Mouse (Mus musculus) regulatory T cell (primary cell): ENCODE measurements around the gene Fam163b.

Experiments used
- in situ Hi-C: fragments of 300-600 bp; cut with MboI, MseI; formaldehyde crosslinking; loops from one replicate; pipeline ENCODE4 v1.15.1; 2025; ENCODE audit warnings: high pct_unique_total_duplicates

Fam163b gene

GRCm38 (mm10) chr2:27136336-27136735 lies 6.0 kb downstream of the Fam163b start:
- in situ Hi-C loops: no loop called here

- in situ Hi-C loops: no loop called here
Measured at GRCm38 (mm10) chr2:27135935-27136334, 6.4 kb downstream of the Fam163b start.

GRCm38 (mm10) chr2:27128990-27129389 lies 13.3 kb downstream of the Fam163b start:
- in situ Hi-C loops: no loop called here

GRCm38 (mm10) chr2:27126496-27126895 lies 15.8 kb downstream of the Fam163b start:
- in situ Hi-C loops: no loop called here

GRCm38 (mm10) chr2:27125979-27126378 lies 16.3 kb downstream of the Fam163b start:
- in situ Hi-C loops: no loop called here

GRCm38 (mm10) chr2:27123121-27123520 lies 19.2 kb downstream of the Fam163b start:
- in situ Hi-C loops: no loop called here

GRCm38 (mm10) chr2:27122578-27122977 lies 19.7 kb downstream of the Fam163b start:
- in situ Hi-C loops: no loop called here

- in situ Hi-C loops: no loop called here
Measured at GRCm38 (mm10) chr2:27121626-27122355, 20.5 kb downstream of the Fam163b start.

GRCm38 (mm10) chr2:27120241-27120641 lies 22.1 kb downstream of the Fam163b start:
- in situ Hi-C loops: no loop called here

GRCm38 (mm10) chr2:27119766-27120165 lies 22.5 kb downstream of the Fam163b start:
- in situ Hi-C loops: no loop called here

GRCm38 (mm10) chr2:27118452-27118851 lies 23.8 kb downstream of the Fam163b start:
- in situ Hi-C loops: no loop called here

- in situ Hi-C loops: no loop called here
Measured at GRCm38 (mm10) chr2:27114169-27114568, 28.1 kb downstream of the Fam163b start.

GRCm38 (mm10) chr2:27112585-27112984 lies 29.7 kb downstream of the Fam163b start:
- in situ Hi-C loops: no loop called here

- in situ Hi-C loops: no loop called here
Measured at GRCm38 (mm10) chr2:27109052-27109451, 33.2 kb downstream of the Fam163b start.

GRCm38 (mm10) chr2:27108144-27108543 lies 34.1 kb downstream of the Fam163b start:
- in situ Hi-C loops: no loop called here

GRCm38 (mm10) chr2:27106816-27107215 lies 35.5 kb downstream of the Fam163b start:
- in situ Hi-C loops: no loop called here

GRCm38 (mm10) chr2:27103554-27103953 lies 38.7 kb downstream of the Fam163b start:
- in situ Hi-C loops: no loop called here

GRCm38 (mm10) chr2:27097776-27098175 lies 44.5 kb downstream of the Fam163b start:
- in situ Hi-C loops: no loop called here

GRCm38 (mm10) chr2:27097241-27097656 lies 45.0 kb downstream of the Fam163b start:
- in situ Hi-C loops: no loop called here

- in situ Hi-C loops: no loop called here
Measured at GRCm38 (mm10) chr2:27096341-27096981, 45.8 kb downstream of the Fam163b start.

GRCm38 (mm10) chr2:27095178-27095577 lies 47.1 kb downstream of the Fam163b start:
- in situ Hi-C loops: no loop called here

- in situ Hi-C loops: no loop called here
Measured at GRCm38 (mm10) chr2:27089238-27089637, 53.1 kb downstream of the Fam163b start.

GRCm38 (mm10) chr2:27088700-27089099 lies 53.6 kb downstream of the Fam163b start:
- in situ Hi-C loops: no loop called here
